Mouse (Mus musculus) embryo, embryonic 9.5 days (tissue): ENCODE measurements around the gene Vmn1r103.
"Not testable (repeated sequence)": the region's sequence is repeated elsewhere in the genome, so short reads cannot be mapped to it uniquely, and the experiment has no call there.

ENCODE experiments used
- DNase-seq: peaks from one replicate; pipeline ENCODE4 v3.0.0-alpha.2; 2017; ENCODE audit errors: extremely low spot score

The Vmn1r103 gene

DNA sequence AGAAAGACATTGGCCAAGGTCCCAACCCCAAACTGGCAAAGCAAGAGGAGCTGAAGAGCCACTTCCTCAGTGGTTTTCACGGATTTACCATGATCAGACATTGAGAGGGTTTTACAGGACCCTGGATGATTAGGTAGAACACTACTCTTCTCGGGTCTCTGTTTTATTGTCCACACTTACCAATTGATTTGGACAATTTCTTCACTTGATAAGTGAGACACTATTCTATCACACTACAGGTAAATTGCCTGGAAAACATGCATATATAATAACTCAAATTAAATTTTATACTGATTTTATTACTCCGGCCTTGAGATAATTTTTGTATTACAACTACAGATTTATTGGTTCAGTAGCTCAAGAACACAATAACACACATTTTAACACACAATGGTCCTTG lies at the start of gene Vmn1r103:
Gene Vmn1r103 (minus strand): TSS at position 101 of the 400 bp plus-strand sequence.
- DNase-seq, result not testable (repeated sequence)

DNA sequence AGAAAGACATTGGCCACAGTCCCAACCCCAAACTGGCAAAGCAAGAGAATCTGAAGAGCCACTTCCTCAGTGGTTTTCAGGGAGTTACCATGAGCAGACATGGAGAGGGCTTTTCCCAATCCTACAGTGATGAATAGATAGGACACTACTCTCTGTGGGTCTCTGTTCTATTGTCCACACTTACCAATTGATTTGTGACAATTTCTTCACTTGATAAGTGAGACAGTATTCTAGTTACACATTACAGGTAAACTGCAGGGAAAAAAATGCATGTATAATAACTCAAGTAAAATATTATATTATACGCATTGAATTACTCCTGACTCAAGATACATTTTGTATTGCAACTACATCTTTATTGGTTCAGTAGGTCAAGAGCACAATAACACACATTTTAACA lies 35.3 kb upstream of the Vmn1r103 start, which contains the start of gene Gm5726:
Gene Gm5726 (minus strand): TSS at position 101 of the 400 bp plus-strand sequence.
- DNase-seq, result not testable (repeated sequence)

DNA sequence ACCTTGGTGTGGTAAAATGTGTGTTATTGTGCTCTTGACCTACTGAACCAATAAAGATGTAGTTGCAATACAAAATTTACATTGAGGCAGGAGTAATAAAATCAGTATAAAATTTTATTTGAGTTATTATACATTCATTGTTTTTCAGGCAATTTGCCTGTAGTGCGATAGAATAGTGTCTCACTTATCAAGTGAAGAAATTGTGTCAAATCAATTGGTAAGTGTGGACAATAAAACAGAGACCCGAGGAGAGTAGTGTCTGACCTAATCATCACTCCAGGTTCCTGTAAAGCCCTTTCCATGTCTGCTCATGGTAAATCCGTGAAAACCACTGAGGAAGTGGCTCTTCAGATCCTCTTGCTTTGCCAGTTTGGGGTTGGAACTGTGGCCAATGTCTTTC lies 23.2 kb upstream of the Vmn1r103 start, which contains the start of gene Vmn1r104:
Gene Vmn1r104 (plus strand): TSS at position 301 of the 400 bp plus-strand sequence.
- DNase-seq, result not testable (repeated sequence)

DNA sequence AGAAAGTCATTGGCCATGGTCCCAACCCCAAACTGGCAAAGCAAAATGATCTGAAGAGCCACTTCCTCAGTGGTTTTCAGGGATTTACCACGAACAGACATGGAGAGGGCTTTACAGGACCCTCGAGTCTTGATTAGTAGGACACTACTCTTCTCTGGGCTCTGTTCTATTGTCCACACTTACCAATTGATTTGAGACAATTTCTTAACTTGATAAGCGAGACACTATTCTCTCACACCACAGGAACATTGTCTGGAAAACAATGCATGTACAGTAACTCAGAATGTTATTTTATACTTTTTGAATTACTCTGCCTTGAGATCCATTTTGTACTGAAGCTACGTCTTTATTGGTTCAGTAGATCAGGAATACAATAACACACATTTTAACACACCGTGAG lies 35.5 kb downstream of the Vmn1r103 start, which contains the start of gene Gm10670:
Gene Gm10670 (minus strand): TSS at position 101 of the 400 bp plus-strand sequence.
- DNase-seq, result not testable (repeated sequence)
